Mouse (Mus musculus): ENCODE data around the gene Ywhah. TPM values are rescaled to one million over a fixed set of nuclear protein-coding genes. Genes with fewer than 3 reads are reported as not detected.

The Ywhah gene
- 408 and 430 TPM in 2 replicates for polyA plus RNA-seq (2015; fragmentation: Nextera tagmentation; extraction: Ambion mirVana)

GRCm38 (mm10) chr5:33018561-33019425 is at the start of gene Ywhah:
TSS of gene Ywhah (plus strand) at chr5:33018816.
- WGBS = under 1% methylated on average over 98 of the region's 121 CpGs
- H3K36me3 ChIP-seq (ENCODE audit: control insufficient read depth, insufficient read depth, low read length) = no peaks in the 10 kb centered on the region
- peak; percentile 97 for ATAC-seq

GRCm38 (mm10) chr5:32976541-32976940 is 42.1 kb upstream of the Ywhah start:
- Histone ChIP-seq H3K4me2 (ENCODE audit: low read depth, low read length) (no peak overlapping the region), H3K9me3 (ENCODE audit: control insufficient read depth, low read length) (no peaks in the 10 kb centered on the region), H3K9ac (ENCODE audit: low read depth, low read length) (no peak overlapping the region), H3K4me3 (ENCODE audit: low read length) (no peak overlapping the region), H3K36me3 (ENCODE audit: control insufficient read depth, insufficient read depth, low read length) (no peaks in the 10 kb centered on the region), H3K4me1 (ENCODE audit: control insufficient read depth, insufficient read depth, low read length) (no peaks in the 10 kb centered on the region), H3K27me3 (replicated peaks; ENCODE audit: control insufficient read depth, insufficient read depth, low read length) (no peaks in the 10 kb centered on the region), H3K27ac (ENCODE audit: low read length) (no peak overlapping the region)
- 86% methylated on average over 4 of the region's 4 CpGs for WGBS
- ATAC-seq = no peak

More at GRCm38 (mm10) chr5:33018561-33019425, at the start of gene Ywhah:
- peak within 1 kb of the TSS; percentile 89 for H3K4me2 ChIP-seq (ENCODE audit: low read depth, low read length)
- H3K27ac ChIP-seq (ENCODE audit: low read length) = peak within 1 kb of the TSS; percentile 99
- H3K9ac ChIP-seq (ENCODE audit: low read depth, low read length) = peak within 1 kb of the TSS; percentile 97
- peaks cover 29% of the 10 kb centered on the region for H3K4me1 ChIP-seq (ENCODE audit: control insufficient read depth, insufficient read depth, low read length)
- peak within 1 kb of the TSS; percentile 73 for H3K4me3 ChIP-seq (ENCODE audit: low read length)
- no peaks in the 10 kb centered on the region for H3K27me3 ChIP-seq (replicated peaks; ENCODE audit: control insufficient read depth, insufficient read depth, low read length)
- no peaks in the 10 kb centered on the region for H3K9me3 ChIP-seq (ENCODE audit: control insufficient read depth, low read length)

GRCm38 (mm10) chr5:32977179-32977578 is 41.4 kb upstream of the Ywhah start:
- Histone ChIP-seq H3K9me3 (ENCODE audit: control insufficient read depth, low read length) (no peaks in the 10 kb centered on the region), H3K9ac (ENCODE audit: low read depth, low read length) (no peak overlapping the region), H3K27me3 (replicated peaks; ENCODE audit: control insufficient read depth, insufficient read depth, low read length) (no peaks in the 10 kb centered on the region), H3K36me3 (ENCODE audit: control insufficient read depth, insufficient read depth, low read length) (no peaks in the 10 kb centered on the region), H3K4me3 (ENCODE audit: low read length) (no peak overlapping the region), H3K4me2 (ENCODE audit: low read depth, low read length) (no peak overlapping the region), H3K27ac (ENCODE audit: low read length) (no peak overlapping the region), H3K4me1 (ENCODE audit: control insufficient read depth, insufficient read depth, low read length) (no peaks in the 10 kb centered on the region)
- ATAC-seq = no peak

GRCm38 (mm10) chr5:32985379-32985778 is 33.2 kb upstream of the Ywhah start:
- Histone ChIP-seq H3K4me1 (ENCODE audit: control insufficient read depth, insufficient read depth, low read length) (no peaks in the 10 kb centered on the region), H3K27ac (ENCODE audit: low read length) (no peak overlapping the region), H3K9me3 (ENCODE audit: control insufficient read depth, low read length) (no peaks in the 10 kb centered on the region), H3K4me3 (ENCODE audit: low read length) (no peak overlapping the region), H3K4me2 (ENCODE audit: low read depth, low read length) (no peak overlapping the region), H3K9ac (ENCODE audit: low read depth, low read length) (no peak overlapping the region), H3K36me3 (ENCODE audit: control insufficient read depth, insufficient read depth, low read length) (peaks cover 7% of the 10 kb centered on the region; the same call in 1 of the 2 replicates), H3K27me3 (replicated peaks; ENCODE audit: control insufficient read depth, insufficient read depth, low read length) (no peaks in the 10 kb centered on the region)
- WGBS = 94% methylated on average over 1 of the region's 1 CpGs
- no peak for ATAC-seq

- Histone ChIP-seq H3K36me3 (ENCODE audit: control insufficient read depth, insufficient read depth, low read length) (peaks cover 7% of the 10 kb centered on the region; the same call in 1 of the 2 replicates), H3K4me2 (ENCODE audit: low read depth, low read length) (no peak overlapping the region), H3K27me3 (replicated peaks; ENCODE audit: control insufficient read depth, insufficient read depth, low read length) (no peaks in the 10 kb centered on the region), H3K4me1 (ENCODE audit: control insufficient read depth, insufficient read depth, low read length) (no peaks in the 10 kb centered on the region), H3K9ac (ENCODE audit: low read depth, low read length) (no peak overlapping the region), H3K4me3 (ENCODE audit: low read length) (no peak overlapping the region), H3K27ac (ENCODE audit: low read length) (no peak overlapping the region), H3K9me3 (ENCODE audit: control insufficient read depth, low read length) (no peaks in the 10 kb centered on the region)
- ATAC-seq = no peak
- WGBS = 78% methylated on average over 1 of the region's 1 CpGs
Observed at GRCm38 (mm10) chr5:32987873-32988272, 30.7 kb upstream of the Ywhah start.

- no peaks in the 10 kb centered on the region for H3K27me3 ChIP-seq (replicated peaks; ENCODE audit: control insufficient read depth, insufficient read depth, low read length)
- H3K4me1 ChIP-seq (ENCODE audit: control insufficient read depth, insufficient read depth, low read length) = 0 out of 2 replicates have a peak, but pooled peaks cover 3% of the 10 kb centered on the region
- ATAC-seq = peak; percentile 61
- no peak overlapping the region for H3K4me3 ChIP-seq (ENCODE audit: low read length)
- 76% methylated on average over 13 of the region's 13 CpGs for WGBS
- no peaks in the 10 kb centered on the region for H3K9me3 ChIP-seq (ENCODE audit: control insufficient read depth, low read length)
- no peak overlapping the region for H3K9ac ChIP-seq (ENCODE audit: low read depth, low read length)
- no peaks in the 10 kb centered on the region for H3K36me3 ChIP-seq (ENCODE audit: control insufficient read depth, insufficient read depth, low read length)
- H3K4me2 ChIP-seq (ENCODE audit: low read depth, low read length) = no peak overlapping the region
- no peak overlapping the region for H3K27ac ChIP-seq (ENCODE audit: low read length)
Observed at GRCm38 (mm10) chr5:32989959-32990640, 28.5 kb upstream of the Ywhah start.

GRCm38 (mm10) chr5:32991152-32991551 is 27.5 kb upstream of the Ywhah start:
- Histone ChIP-seq H3K27me3 (replicated peaks; ENCODE audit: control insufficient read depth, insufficient read depth, low read length) (no peaks in the 10 kb centered on the region), H3K36me3 (ENCODE audit: control insufficient read depth, insufficient read depth, low read length) (no peaks in the 10 kb centered on the region), H3K9me3 (ENCODE audit: control insufficient read depth, low read length) (no peaks in the 10 kb centered on the region), H3K9ac (ENCODE audit: low read depth, low read length) (no peak overlapping the region), H3K27ac (ENCODE audit: low read length) (no peak overlapping the region), H3K4me2 (ENCODE audit: low read depth, low read length) (no peak overlapping the region), H3K4me1 (ENCODE audit: control insufficient read depth, insufficient read depth, low read length) (0 out of 2 replicates have a peak, but pooled peaks cover 3% of the 10 kb centered on the region), H3K4me3 (ENCODE audit: low read length) (no peak overlapping the region)
- WGBS = 76% methylated on average over 8 of the region's 8 CpGs
- ATAC-seq = no peak

- H3K9ac ChIP-seq (ENCODE audit: low read depth, low read length) = no peak overlapping the region
- no peak overlapping the region for H3K4me2 ChIP-seq (ENCODE audit: low read depth, low read length)
- no peaks in the 10 kb centered on the region for H3K27me3 ChIP-seq (replicated peaks; ENCODE audit: control insufficient read depth, insufficient read depth, low read length)
- H3K9me3 ChIP-seq (ENCODE audit: control insufficient read depth, low read length) = no peaks in the 10 kb centered on the region
- H3K27ac ChIP-seq (ENCODE audit: low read length) = no peak overlapping the region
- 47% methylated on average over 2 of the region's 2 CpGs for WGBS
- 0 out of 2 replicates have a peak, but pooled peaks cover 3% of the 10 kb centered on the region for H3K4me1 ChIP-seq (ENCODE audit: control insufficient read depth, insufficient read depth, low read length)
- no peaks in the 10 kb centered on the region for H3K36me3 ChIP-seq (ENCODE audit: control insufficient read depth, insufficient read depth, low read length)
- no peak for ATAC-seq
- H3K4me3 ChIP-seq (ENCODE audit: low read length) = no peak overlapping the region
Observed at GRCm38 (mm10) chr5:32994471-32994870, 24.1 kb upstream of the Ywhah start.

- Histone ChIP-seq H3K27ac (ENCODE audit: low read length) (no peak overlapping the region), H3K4me2 (ENCODE audit: low read depth, low read length) (no peak overlapping the region), H3K9ac (ENCODE audit: low read depth, low read length) (no peak overlapping the region), H3K27me3 (replicated peaks; ENCODE audit: control insufficient read depth, insufficient read depth, low read length) (no peaks in the 10 kb centered on the region), H3K4me1 (ENCODE audit: control insufficient read depth, insufficient read depth, low read length) (0 out of 2 replicates have a peak, but pooled peaks cover 3% of the 10 kb centered on the region), H3K4me3 (ENCODE audit: low read length) (no peak overlapping the region), H3K36me3 (ENCODE audit: control insufficient read depth, insufficient read depth, low read length) (no peaks in the 10 kb centered on the region), H3K9me3 (ENCODE audit: control insufficient read depth, low read length) (no peaks in the 10 kb centered on the region)
- WGBS = 70% methylated on average over 4 of the region's 4 CpGs
- ATAC-seq = no peak
Observed at GRCm38 (mm10) chr5:32995756-32996155, 22.9 kb upstream of the Ywhah start.
